Mouse (Mus musculus) testis, postnatal 14 days (tissue): ENCODE results near the gene Jmjd1c.

Source experiments
- DNase-seq: peaks from one replicate; pipeline ENCODE4 v3.0.0; 2021; ENCODE audit warnings: low spot score

Gene Jmjd1c

DNA sequence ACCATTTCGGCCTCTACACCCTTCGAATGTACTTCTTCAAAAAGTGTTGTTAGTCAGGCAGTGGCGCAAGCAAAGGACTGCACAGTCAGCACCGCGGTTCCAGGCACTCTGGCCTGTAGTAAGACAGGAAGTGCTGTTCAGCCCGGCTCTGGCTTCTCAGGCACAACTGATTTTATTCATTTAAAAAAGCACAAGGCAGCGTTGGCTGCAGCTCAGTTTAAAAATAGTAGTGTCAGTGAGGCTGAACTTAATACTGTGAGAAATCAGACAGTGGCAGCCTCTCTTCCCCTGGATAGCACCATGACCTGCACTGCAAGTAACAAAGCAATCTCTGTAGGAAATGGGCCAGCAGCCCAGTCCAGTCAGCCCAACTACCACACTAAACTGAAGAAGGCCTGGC, 130.2 kb downstream of the Jmjd1c start:
- DNase-seq = peak; percentile 29

DNA sequence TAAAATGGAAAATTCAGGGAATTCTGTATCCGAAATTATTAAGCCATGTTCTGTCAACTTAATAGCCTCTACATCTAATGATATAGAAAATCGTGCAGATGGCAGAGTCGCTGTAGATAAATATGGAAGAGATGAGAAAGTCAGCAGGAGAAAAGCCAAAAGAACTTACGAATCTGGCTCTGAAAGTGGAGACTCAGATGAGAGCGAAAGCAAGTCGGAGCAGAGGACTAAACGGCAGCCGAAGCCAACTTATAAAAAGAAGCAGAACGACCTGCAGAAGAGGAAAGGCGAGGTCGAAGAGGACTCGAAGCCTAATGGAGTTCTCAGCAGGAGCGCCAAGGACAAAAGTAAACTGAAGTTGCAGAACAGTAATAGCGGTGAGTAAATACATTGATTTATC, 130.6 kb downstream of the Jmjd1c start:
- DNase-seq = no peak

DNA sequence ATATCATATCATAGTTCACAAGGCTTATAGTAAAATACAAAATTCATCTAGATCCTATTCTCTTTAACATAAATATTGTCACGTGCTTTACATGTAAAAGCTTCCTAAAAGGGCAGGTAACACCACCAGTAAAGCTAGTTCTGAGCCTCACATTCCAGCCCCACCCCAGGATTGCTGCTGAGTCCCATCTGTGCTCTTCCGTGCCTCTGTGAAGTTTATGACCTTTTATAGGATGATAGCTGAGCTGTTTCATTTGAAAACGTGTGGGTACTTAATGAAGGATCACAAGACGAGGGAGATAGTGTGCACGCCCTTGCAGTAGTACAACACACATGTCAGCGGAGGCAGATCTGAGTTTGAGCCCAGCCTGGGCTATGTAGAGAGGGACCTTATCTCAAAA, 134.5 kb downstream of the Jmjd1c start:
- no peak for DNase-seq

DNA sequence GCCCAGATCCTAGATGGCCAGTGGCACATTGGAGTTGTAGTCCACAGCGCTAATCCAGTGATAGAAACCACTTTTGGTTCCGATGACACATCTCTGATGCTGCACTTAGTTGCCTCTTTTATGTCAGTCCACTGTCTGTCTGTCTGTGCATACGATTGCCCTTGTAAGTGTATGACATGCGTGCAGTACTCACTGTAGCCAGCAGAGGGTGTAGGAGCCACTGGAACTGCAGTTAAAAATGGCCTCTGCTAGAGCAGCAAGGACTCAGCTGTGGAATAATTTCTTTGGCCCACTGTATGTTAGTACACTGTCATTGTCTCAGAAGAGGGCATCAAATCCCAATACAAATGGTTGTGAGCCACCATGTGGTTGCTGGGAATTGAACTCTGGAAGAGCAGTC, 151.2 kb downstream of the Jmjd1c start:
- DNase-seq = no peak

DNA sequence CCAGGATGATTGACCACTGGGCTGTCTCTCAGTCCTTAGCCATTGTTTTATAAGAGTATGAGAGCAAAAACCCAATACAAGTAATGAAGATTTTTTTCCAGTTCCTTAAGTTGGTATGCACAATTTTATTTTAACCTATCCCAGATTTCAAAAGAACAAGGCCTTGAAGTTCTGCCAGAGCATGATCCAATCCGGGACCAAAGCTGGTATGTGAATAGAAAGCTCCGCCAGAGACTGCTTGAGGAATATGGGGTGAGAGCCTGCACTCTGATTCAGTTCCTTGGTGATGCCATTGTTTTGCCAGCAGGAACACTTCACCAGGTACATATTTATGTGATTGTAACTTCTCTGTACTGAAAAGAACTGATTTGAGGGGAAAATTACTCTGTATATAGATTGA, 153.6 kb downstream of the Jmjd1c start:
- DNase-seq = no peak

DNA sequence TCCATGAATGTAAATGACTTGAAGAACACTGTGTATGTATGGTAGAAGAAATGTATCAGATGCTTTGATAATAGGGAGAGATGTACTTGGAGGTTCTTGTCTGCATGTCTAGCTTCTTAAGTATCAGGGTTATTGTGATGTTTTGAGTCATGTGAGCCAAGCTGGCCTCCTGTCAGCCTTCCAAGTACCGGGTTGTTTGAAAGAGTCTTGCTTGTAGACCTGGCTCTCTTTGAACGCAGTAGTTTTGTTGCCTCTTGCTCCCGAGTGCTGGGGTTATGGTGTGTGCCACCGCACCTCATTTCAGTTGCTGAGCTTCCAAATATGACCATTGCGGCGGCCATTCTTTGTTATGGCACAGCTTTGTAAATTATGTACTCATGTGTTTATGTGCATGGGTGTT, 154.9 kb downstream of the Jmjd1c start:
- DNase-seq = no peak

DNA sequence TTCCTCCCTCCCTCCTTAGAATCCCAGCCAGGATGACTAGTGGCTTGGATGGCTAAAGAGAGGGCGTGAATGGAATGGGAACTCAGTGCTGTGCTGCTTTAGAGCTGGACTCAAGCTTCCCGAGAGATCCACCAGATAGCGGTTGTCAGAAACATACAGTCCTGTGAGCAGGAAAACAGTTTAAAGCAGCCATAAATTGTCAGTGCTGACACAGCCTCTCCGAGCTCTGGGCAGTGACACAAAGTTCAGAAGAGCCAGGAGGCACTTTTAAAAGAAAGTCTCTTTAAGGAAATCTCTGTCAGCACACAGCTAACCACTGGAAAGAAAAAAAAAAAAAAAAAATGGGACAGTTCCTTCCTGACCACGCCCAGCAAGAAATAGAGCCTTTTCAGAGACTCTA, 156.4 kb downstream of the Jmjd1c start:
- DNase-seq = no peak

DNA sequence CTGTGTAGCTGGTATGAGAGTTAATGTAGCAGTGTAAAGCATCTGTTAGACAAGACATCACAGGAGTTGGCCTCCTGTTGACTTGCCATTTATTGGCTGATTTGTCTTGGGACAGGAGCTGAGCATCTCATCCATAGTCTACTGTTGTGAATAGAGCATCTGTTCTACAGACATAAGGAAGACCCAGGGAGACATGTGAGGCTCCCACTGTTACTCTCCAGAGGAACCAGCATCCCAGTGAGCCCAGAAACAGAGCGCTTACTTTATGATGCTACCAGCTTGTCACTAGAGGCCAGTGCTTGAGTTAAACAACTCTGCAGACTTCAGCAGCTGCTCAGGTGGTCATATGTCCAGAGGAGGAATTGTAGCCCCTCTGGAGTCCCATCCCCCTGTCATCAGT, 157.2 kb downstream of the Jmjd1c start:
- no peak for DNase-seq

DNA sequence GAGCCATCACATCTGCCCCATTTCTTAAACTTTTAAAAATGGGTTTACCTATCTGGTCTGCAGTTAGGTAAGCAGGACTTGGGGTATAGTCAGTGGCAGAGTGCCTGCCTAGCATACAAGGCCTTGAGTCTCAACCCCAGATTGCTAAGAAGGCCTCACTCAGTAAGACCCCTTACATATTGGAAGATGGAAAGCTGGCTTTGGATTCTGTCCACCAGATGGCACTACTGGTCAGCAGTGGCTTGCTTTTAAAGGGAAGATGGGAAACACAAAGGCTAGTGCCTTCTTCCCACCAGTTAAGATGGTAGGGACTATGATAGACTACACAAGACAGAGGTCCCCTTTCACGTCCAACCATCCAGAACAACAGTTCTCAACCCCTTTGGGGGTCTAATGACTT, 168.9 kb downstream of the Jmjd1c start:
- DNase-seq = no peak

DNA sequence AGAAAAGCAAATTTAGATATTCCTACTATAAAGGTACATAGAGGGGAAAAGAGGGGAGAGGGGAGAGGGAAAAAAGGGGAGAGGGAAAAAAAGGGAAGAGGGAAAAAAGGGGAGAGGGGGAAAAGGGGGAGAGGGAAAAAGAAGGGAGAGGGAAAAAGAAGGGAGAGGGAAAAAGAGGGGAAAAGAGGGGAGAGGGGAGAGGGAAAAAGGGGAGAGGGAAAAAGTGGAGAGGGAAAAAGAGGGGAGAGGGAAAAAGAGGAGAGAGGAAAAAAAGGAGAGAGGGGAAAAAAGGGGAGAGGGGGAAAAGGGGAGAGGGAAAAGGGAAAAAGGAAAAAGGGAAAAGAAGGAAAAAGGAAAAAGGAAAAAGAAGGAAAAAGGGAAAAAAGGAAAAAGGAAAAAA, 180.0 kb downstream of the Jmjd1c start:
- DNase-seq = no peak

DNA sequence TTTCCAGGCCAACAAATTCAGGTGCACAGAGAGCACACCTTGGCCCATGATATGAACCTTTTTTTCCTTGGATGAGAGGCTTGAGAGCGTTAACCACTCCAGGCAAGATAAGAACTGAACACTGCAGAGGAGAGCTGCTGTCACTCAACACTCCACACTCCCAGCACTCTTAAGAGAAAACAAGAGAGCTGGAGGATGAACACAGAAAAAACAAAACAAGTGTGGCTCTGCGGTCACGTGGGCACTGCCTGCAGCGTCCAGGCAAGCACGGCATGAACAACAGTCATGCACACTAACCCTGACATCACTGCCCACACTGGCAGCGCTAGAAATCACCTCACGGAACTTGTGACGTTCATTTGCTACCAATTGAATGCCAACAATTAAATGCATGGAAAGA, 185.9 kb downstream of the Jmjd1c start:
- DNase-seq = no peak

DNA sequence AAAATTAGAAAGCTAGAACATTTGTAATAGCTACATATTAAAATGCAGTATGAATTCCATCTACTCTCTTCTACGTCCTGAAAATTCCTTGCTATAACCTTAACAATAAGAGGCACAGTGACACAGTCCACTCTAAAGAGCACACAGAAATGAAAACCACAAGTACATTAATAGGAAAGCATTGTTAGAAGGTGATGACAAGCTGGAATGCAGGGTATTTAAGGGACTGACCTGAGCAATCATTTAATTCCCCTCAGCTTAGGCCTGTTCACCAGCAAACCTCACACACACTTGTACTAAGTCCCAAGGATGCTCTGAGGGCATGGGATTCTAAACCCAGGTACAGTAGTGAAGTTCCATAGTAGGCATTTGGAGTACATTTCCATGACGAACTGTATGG, 186.6 kb downstream of the Jmjd1c start:
- DNase-seq = no peak

DNA sequence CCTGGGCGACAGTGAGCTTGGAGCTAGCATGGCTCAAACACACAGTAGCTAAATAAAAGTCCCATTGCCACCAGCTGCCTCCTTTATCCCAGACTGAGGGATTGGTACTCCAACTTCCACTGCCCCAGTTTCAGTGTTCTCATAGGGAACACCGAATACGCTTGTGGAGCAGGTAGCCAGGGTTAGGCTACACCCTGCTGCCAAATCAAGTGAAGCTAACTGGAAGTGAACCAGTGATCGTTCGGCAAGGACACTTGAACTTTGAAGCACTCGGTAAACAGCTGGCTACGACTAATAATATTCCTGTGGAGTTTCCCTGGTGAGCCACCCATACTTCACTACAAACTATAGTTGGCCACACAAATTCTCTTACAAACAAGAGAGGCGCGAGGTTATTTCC, 187.6 kb downstream of the Jmjd1c start:
- no peak for DNase-seq

DNA sequence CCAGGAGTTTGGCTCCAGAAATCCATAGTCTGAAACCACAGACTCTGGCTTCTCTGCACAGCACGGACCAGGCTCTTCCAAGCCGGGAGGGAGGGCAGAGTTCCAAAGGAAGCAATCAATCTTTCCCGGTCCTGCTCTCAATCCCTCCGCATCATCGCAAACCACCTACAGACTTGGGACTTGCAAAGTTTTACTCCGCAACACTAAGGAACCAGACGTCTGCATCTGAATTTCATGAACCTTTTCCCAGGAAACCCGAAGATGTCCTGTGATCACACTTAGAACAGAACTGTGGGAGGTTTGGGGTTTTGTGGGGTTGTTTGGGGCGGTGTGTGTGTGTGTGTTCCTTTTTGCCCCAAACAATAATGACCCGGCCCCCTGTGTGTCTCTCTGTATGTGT, 188.4 kb downstream of the Jmjd1c start:
- DNase-seq = peak; percentile 18

DNA sequence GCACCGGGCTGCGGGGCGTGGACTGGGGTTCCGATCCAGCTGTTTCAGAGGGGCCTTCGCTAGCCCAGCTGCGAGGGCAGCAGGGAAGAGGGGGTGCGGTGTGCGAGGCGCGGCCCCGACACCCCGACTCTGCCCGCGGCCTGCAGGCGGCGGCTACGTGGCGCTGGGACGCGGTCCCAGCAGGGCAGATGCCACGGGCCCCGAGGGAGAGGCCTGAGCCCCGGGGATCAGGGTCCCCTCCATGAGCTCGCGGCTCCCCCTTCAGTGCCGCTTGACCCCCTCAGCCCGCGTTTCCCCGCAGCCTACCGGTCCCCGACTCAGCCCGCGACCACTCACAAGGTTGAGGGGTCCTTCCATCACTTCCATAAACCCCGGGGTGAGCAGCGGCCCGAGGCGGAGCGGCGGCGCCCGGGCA, 188.8 kb downstream of the Jmjd1c start:
- no peak for DNase-seq

DNA sequence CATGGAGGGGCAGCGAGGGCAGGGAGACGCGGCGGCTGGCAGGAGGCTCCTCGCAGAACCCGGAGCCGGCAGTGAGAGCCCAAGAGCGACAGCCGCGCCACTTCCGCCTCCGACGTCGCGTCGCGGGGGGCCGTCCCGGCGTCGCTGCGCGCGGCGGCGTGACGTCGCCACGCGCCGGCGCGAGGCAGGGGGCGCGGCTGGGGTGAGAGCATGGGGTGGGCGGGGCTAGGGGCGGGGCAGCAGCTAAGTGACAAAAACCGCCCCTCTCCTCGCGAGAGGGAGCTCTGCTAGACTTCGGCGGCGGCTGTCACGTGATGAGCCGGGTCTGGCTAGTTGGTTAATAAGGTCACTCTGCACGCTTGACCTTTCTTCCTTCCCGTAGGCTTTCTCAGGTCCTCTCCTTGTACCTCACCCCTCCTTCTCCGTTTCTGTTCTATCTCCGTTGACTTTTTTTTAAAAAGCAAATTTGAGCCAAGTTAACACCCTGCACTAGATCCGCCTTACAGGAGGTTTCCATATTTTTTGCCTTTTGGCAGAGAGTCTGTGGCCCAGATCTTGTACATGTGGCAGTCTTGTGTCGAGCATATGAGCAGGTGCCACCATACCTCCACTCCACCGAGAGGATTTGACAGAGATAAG, 189.4 kb downstream of the Jmjd1c start, which contains the start of gene Nrbf2:
Gene Nrbf2, minus strand, starts transcription at position 130 of the 639 bp plus-strand sequence.
- DNase-seq = peak; percentile 90

DNA sequence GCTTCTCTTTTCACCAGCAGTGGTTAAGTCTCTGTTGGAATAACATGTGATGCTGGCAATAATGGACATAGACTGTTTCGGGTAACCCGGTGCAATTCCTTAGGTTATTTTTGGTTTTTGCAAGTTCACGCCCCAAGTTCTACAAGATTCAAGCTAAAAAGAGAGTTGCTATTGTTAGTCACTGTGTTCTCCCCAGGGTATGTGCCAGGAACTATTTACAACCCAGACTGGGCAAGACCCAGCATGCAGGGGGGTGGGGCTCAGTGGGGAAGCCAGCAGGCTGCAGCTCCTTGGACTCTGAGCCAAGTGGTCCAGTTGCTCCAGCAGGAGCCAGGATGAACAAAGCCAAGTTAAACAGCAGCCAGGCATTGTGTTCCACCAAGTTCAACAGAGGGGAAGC, 192.0 kb downstream of the Jmjd1c start:
- DNase-seq = peak; percentile 55

DNA sequence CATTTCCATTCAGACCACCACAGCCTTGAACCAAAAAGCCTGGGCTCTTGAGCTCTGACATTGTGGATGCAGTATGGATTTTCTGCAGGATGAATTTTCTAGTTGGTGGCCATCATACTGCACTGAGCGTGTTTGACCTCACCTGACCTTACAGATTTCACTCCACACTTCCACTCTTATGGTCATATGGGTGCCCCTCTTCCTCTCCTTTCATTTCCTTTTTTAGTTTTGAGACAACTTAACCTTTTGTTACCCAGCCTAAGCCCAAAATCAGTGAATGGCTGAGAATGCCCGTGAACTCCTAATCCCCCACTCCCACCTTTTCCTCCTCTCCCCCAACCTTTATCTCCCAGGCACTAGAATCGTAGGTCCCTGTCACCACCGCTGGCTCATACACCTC, 194.7 kb downstream of the Jmjd1c start:
- no peak for DNase-seq

DNA sequence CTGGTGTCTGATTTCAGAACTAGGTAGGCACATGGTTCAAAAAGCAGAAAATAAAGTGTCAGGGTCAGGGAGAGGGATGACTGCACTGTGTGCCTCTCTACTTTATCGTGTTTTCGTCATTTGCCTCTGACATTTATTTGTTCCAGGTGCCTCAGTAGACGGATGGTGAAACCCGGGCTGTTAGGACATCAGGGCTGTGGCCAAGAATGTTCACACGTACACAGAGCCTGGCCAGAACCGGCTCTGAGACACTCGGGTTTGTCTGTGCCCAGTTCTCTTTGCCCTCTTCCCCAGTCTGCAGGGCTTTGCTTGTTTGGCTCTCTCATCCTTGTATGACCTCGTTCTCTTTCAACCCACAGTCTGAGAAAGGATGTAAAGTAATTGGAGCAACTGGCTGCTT, 195.2 kb downstream of the Jmjd1c start:
- no peak for DNase-seq

DNA sequence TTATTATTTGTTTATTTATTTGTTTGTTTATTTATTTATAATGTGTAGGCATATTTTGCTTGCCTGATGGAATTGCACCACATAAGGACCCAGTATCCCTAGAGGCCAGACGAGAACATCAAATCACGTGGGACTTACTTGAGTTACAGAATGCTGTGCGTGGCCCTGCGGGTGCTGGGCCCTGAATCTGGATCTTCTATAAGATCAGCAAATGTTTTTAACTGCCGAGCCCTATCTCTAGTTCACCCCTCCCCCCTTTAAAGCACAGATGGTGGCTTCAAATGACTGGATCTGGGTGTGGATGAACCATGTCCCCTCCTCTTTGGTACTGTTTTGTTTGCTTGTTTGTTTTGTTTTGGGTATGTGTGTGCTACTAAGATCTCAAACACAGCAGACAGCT, 199.4 kb downstream of the Jmjd1c start:
- no peak for DNase-seq

DNA sequence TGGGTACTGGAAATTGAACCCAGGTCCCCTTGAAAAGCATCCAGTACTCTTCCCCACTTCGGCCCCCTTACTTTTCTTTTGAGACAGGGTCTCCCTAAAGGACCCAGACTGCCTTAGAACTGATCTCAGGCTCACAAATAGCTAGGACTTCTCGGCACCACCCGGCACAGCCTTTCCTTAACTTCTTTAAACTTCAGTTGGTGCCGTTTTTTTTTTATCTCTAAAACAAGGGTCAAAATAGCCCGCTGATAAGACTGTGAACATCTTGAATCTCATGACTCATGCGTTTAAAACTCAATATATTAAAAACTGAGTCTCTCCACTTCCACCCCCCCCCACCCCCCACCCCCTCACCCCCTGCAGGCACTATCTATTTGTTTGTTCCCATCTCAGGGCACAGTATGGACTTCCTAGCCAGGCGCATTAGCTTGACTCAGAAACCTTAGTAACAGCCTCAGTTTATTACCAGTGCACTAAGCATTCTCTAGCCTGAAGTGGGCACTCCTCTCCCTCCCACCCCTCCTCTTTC, 200.1 kb downstream of the Jmjd1c start:
- no peak for DNase-seq

DNA sequence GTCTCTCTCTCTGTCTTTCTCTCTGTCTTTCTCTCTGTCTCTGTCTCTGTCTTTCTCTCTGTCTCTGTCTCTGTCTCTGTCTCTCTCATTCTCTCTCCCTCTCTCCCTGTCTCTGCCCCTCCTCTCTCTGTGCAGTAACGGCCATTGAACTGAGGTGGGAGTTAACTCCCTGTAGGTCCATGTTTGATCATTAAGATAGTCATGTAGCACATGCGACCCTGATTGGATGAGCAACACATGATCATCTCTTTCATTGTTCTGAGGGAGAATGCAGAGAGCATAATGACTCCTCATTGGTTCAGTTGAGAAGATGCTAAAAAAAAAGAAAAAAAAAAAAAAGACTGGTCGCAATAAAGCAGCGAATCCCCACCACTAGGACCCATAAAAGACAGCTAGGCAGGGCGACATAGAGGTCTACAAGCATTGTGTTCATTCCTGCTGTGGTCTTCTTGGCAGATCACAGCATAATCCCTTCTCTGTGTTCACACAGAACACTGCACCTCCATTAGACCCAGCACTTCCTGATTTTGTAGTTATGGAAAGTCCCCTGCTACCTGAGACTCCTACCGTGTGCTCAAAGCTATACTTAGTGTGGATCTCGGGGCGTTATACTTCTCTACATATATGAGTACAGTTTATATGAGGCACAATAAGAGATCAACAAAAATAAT, 200.7 kb downstream of the Jmjd1c start:
- no peak for DNase-seq

DNA sequence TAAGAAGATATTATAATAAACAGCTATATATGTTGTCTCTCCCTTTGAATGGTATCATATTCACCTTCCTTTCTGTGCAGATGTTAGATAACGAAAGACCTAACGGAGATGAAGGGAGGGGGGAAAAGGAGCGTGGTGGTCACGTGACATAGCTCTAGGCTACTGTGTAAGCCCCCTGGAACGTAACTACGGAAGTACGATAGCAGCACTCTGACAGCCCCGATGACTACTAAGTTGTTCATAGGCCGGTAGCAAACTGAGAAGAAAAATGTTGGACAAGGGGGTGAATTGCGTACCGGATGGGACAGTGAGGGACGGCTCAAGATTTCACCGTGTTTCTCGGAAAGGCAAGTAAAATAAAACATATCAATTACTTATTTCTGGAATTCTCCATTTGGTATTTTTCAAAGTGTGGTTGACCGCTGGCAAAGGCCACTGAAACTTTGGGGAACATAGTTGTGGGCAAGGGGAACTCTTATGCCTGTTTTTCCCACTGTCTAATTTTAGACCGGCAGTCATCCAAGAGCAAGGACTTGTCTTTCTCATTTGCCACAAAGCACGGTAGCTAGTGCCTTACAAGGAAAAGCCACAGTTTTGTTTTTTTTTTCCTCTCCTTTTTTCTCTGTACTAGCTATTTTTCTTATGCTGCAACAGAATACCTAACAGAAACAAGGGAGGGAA, 201.4 kb downstream of the Jmjd1c start:
- peak; percentile 20 for DNase-seq
